Mouse (Mus musculus) MN1 (cell line): ENCODE measurements around the gene Tspo2.
A peak's percentile ranks its signal among the peaks of the same experiment; 100 is the strongest.

Source experiments
- DNase-seq: peaks from one replicate; pipeline ENCODE4 v3.0.0-alpha.2; 2016; ENCODE audit warnings: low spot score

Gene Tspo2

DNA sequence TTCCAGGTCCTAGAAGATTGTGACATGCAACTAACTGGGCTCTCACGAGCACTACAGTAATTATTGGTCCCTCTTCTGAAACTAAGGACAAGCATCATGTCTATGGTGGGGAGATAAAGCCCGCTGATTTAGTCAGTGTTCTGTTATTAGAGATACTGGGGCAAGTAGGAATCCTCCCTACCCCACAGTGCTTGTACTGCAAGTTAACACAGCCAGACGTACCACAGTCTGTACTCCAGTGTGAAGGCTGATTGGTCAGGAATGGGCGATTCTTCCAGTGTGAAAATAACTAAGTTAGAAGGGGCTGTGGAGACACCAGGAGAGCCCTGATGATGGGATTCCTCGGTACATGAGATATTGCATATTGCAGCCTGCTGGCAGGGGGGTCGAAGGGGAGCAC, 33.8 kb downstream of the Tspo2 start:
- no peak for DNase-seq

DNA sequence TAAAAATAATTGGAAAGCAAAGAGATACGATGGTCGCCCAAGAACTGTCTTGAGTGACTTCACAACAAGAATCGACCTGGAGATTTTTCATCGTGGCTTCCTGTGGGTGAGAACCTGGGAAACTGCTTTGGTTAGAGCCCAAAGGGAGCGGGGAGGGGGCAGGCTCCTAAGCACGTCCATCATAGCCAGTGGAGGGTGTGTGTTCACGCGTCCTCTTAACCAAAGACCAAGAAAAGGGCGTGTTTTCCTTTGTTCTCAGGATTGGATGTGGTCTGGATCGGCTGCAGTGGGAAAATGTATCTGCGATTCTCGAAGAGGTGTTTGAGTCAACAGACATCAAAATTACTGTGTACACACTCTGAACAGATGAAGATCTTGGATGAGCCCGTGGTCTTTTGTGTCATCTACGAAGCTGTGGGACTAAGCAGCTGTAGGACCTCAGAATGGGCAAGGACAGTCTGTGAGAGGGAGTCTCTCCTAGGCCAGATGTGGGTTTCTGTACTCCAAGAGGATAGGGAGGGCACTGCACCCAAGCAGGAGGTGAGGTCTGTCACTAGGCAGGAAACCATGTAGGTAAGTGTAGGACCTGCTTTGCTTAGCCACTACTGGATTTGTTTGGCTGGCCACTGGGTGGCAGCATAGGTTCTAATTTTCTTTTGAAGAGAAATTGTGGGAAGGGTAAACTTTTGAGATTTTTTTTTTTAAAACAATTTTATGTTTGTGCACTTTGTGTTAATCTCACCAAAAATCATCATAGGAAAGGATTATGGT, 34.7 kb downstream of the Tspo2 start:
- DNase-seq: peak; percentile 73

DNA sequence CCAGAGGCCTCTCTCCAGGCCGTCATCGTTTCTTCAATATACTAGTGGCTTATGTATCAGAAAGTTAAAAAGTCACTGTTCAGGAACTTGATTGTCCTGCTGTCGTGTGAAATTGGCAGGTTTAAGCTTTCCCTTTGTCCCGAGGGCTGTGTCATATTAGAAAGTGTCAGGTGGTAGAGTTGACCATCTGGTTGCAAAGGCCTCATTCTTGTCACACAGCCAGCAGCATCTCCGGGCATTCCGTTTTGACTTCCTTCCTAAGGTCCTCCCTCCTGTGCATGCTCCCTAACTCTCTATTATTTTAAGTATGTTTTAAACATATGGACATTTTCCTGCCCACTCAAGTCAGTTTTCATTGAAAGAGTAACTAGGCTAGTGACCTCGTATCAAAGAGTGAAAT, 35.3 kb downstream of the Tspo2 start:
- no peak for DNase-seq

DNA sequence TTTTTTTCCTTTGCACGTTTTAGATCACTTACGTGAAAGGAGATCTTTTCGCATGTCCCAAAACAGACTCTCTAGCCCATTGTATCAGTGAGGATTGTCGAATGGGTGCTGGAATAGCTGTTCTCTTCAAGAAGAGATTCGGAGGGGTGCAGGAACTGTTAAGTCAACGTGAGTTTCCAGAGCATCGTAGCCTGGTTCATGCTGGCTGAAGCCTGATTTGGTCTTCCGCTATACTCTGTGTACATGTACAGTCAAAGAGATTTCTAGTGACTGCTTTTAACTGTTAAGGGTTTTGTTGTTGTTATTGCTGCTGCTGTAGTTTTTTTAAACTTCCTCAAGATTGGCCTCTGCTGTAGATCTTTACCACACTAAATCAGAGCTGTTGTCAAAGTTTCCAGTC, 40.1 kb downstream of the Tspo2 start:
- no peak for DNase-seq

DNA sequence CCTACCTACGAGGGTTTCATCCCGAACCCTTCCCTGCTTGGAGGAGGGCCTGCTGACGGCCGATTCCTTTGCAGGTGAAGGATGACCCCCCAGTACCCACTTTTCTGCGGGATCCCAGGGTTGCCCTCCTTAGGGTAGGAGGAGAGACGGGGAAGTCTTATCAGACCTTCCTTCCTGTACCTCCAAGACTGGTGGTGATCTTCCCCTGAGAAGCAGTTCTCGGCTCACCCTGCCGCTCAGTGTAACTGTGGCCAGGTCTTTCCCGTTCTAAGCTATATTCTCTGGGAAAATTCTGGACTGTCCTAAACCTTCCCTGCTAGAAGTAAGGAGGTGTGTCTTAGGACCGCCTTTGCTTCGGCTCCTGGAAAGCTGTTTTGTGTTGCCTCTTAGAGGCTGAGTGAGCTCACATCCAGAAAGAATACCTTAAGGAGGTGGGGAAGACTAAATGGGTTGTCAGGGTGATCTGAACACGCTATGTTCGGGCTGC, 41.0 kb downstream of the Tspo2 start:
- DNase-seq: peak; percentile 71

DNA sequence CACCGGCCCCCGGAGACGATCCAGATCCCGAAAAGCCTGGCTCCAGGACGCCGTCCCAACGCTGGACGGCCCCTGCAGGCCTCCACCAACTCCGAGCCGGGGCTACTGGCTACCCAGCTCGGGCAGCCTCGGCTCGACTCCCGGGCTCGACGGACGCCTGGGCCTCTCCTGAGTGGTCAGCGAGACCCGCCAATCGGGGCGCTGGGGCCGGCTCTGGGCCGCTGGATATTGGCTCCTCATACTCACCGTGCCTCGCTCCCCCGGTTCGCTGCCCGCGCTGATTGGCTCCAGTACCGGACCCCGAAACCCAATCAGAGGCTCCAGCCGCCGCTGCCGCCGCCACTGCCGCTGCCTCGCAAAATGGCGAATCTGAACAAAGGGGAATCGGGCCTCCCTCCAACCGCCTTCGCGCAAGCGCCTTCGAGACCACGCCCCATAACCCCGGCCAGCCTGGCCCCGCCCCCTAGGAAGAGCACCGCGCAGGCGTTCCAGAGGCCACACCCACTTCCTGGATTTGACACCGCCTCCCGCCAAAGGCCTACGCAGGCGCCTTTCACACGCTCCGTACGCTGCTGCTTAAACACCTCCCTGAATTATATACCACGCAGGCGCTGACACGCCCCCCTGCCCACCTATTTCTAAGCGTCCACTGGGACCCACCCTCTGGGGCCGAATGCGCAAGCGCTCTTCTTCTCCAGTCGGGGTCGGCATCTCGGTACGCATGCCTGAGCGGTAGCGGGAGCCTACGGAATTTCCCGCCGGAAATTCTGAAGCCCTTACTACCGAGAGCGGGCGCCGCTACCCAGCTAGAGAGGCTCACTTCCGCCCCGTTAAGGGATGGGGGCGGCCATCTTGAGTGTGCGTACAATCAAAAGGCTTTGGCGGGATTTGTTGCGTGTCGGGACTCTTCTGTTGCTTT, 41.7 kb downstream of the Tspo2 start, which contains the start of the genes Nfya and Oard1:
Gene Nfya (minus strand): TSS at position 527 of the 919 bp plus-strand sequence.
Gene Oard1 (plus strand): TSS at position 635 of the 919 bp plus-strand sequence.
- peak; percentile 100 for DNase-seq

DNA sequence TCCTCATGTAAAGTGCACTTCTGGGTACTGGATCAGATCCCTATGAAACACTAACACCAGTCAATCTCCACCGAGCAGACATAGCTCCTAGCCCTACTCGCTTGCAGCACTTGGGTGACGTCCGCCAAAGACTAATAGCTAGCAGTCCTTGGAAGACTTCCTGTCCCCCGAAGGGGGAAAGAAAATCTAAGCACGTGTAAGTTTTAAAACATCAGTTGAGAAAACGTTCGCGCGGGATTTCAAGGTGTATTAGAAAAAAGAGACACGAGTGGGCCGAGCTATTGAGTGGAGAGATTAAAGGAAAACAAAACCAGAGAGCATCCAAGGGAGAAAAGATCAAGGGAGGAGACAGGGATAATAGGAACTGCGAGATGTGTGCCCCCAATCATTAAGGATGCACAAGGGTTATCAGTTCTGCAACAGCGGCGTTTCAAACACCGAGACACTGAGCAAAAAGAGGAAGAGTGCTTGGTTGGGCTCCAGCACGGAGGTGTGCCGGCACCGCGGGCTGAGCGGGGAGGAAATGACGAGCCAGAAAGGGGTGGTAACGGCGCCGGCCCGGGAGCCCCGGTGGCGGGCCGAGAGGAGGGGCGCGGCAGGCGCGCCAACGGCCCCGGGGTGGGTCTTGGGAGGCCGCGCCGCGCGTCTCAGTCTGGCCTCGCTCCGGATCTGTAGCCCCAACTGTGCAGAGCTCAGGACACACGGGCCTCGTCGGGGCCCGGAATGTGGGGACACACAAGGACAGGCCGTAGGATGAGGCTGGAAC, 42.6 kb downstream of the Tspo2 start:
- DNase-seq: peak; percentile 76

DNA sequence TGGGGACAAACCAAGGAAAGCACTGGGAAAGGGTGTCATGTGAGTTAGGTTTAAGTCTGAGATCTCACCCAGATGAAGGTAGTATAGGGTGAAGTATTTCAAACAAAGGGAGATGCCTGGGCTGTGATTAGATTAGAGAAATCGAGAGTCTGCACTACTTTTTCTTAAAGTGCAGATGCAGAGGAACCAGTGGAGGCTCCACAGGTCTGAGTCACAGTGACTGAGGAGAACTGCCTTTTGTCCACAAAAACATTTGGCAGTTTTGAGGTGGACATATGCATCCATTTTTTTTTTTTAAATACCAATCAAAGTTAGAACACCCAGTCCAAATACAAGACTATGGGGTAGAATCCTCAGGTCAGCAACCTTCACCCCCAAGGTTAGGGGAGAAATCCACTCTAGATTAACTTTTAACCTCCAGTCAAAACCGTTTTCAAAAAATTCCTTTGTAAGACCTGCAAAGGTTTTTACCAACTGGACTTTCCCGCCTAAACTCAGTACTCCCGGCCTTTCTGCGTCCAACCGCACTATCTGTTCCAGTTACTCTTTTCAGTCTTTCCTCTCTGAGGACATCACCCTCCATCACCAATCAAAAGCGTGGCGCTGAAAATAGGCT, 43.3 kb downstream of the Tspo2 start:
- no peak for DNase-seq

DNA sequence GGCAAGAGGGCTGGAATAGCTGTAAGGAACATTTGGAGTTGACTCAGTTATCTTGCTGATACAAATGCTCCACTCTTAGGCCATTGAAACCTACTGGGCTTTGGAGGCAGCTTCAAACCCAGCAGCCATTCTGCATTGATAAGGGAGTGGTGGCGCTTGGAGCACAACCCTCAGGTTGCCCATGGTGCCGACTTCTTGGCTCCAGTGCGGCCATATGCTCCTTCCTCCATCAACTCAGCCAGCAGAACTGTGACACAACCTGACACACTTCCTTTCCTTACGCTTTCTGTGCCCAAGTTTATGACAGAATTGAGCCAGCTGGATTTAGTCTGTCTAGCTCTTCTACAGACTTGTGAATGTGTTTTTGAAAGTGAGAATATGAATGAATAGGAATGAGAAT, 44.2 kb downstream of the Tspo2 start:
- DNase-seq: no peak

DNA sequence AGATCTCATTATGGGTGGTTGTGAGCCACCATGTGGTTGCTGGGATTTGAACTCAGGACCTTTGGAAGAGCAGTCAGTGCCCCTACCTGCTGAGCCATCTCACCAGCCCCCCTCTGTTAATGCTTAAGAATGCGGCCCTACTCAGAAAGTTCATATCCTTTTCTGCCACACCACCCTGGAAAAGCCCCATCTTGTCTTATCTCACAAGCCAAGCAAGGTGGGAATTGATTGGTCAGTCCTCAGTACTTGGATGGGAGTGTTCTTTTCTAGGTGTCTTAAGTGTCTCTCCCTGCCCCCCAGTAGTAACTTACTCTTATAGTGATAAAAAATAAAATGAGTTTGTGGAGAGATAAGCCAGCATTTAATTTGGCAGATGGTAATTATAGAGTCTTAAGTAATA, 46.6 kb downstream of the Tspo2 start:
- DNase-seq: no peak

DNA sequence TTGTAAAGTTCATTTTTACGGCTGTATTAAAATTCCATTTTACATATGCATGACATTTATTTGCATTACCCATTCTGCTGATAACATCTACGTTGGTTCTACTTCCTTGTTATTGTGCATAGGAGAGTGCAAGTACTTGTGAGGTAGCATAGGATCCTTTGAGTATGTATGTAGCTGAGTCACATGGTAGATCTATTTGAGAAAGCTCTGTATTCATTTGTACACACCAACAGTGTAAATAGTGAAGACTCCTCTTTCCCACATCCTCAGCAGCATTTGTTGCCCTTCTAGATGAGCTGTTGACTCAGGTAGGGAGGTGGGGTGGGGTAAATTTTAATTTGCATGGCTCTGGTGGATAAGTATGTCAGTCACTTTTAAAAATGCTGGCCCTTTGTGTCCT, 47.5 kb downstream of the Tspo2 start:
- DNase-seq: no peak

DNA sequence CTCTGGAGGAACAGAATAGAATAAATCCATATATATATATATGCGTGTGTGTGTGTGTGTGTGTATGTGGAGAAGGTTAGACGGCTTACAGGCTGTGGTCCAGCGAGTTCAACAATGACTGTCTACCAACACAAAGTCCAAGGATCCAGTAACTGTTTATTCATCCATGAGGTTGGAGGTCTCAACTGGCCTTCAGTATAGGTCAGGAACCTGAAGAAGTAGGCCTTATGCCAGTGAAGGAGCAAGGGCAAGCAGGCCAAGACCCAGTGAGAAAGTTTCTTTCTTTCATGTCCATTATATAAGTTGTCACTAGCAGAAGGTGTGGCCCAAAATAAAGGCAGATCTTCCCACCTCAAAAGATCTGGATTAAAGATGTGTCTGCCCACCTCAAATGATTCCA, 48.6 kb downstream of the Tspo2 start:
- no peak for DNase-seq

DNA sequence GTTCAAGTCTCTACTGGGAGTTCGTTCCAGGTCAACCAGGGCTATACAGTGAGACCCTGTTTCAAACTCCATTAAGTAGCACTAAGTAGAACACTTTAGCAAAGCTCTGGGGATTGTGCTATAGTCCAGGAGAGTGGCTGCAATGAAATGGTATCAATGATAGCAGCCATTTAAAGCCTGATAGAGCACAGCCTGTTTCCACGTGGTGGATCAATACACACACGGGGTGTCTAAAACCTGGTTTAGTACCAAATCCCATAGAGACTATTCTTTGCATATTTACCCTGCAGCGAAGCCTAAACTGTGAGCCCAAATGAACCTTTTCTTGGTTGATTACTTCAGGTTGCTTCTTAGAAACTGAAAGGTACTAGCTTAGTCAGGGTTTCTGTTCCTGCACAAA, 49.6 kb downstream of the Tspo2 start:
- DNase-seq: no peak
